Mouse (Mus musculus) erythroblast, embryonic 14.5 days (primary cell): ENCODE data around the gene Tmem255b. TPM values are rescaled to one million over a fixed set of nuclear protein-coding genes. Genes with fewer than 3 reads are reported as not detected.

Experiments
- H3K27me3 ChIP-seq: 2 replicates; pipeline ENCODE4 v1.6.1; 2012; ENCODE audit warnings: inconsistent platforms; ENCODE audit not compliant: control insufficient read depth
- H3K36me3 ChIP-seq: 2 replicates; pipeline ENCODE4 v1.6.1; 2012; ENCODE audit warnings: mild to moderate bottlenecking, inconsistent platforms; ENCODE audit not compliant: control insufficient read depth
- H3K4me1 ChIP-seq: 2 replicates; pipeline ENCODE4 v1.6.1; 2012; ENCODE audit warnings: inconsistent platforms; ENCODE audit not compliant: control insufficient read depth
- H3K4me3 ChIP-seq: replicated peaks from 2 replicates; pipeline ENCODE3; 2012; ENCODE audit warnings: moderate library complexity, mild to moderate bottlenecking, inconsistent platforms
- H3K9me3 ChIP-seq: 2 replicates; pipeline ENCODE4 v1.6.1; 2012; ENCODE audit warnings: low read length, inconsistent platforms, mixed read lengths; ENCODE audit not compliant: control insufficient read depth
- GATA1 ChIP-seq: IDR thresholded peaks from 2 replicates; pipeline ENCODE4 v1.6.1; 2012; ENCODE audit warnings: low read length, inconsistent platforms, mixed read lengths
- TAL1 ChIP-seq: IDR thresholded peaks from 3 replicates; pipeline ENCODE4 v1.6.1; 2012; ENCODE audit warnings: low read length, inconsistent platforms, mixed read lengths
- polyA plus RNA-seq: library from polyadenylated mRNA; stranded (reverse); fragments of >175 nt; gene quantifications from 2 replicates; pipeline ENCODE4 v1.2.3, GENCODE M21; 2012

Tmem255b gene
- not detected in 2 replicates for polyA plus RNA-seq

GRCm38 (mm10) chr8:13434889-13435288, at the start of gene Tmem255b:
Gene Tmem255b (plus strand): TSS chr8:13435189.
- Histone ChIP-seq H3K4me3 (no peak within 1 kb of the TSS), H3K4me1 (no peaks in the 10 kb centered on the region), H3K9me3 (no peaks in the 10 kb centered on the region), H3K36me3 (no peaks in the 10 kb centered on the region), H3K27me3 (peaks cover 36% of the 10 kb centered on the region)
- TF ChIP-seq GATA1, result no peak
- no peak for TF ChIP-seq TAL1

GRCm38 (mm10) chr8:13386366-13386765, 48.6 kb upstream of the Tmem255b start:
- H3K4me3 ChIP-seq, result no peak overlapping the region
- H3K36me3 ChIP-seq, result no peaks in the 10 kb centered on the region
- TF ChIP-seq TAL1, result no peak
- H3K9me3 ChIP-seq, result no peaks in the 10 kb centered on the region
- H3K27me3 ChIP-seq, result no peaks in the 10 kb centered on the region
- H3K4me1 ChIP-seq, result peaks cover 7% of the 10 kb centered on the region

GRCm38 (mm10) chr8:13387728-13388127, 47.3 kb upstream of the Tmem255b start:
- no peak for TF ChIP-seq GATA1
- no peak for TF ChIP-seq TAL1
- Histone ChIP-seq H3K9me3 (no peaks in the 10 kb centered on the region), H3K4me3 (no peak overlapping the region), H3K36me3 (no peaks in the 10 kb centered on the region), H3K4me1 (peaks cover 7% of the 10 kb centered on the region), H3K27me3 (no peaks in the 10 kb centered on the region)

GRCm38 (mm10) chr8:13388744-13389143, 46.2 kb upstream of the Tmem255b start:
- Histone ChIP-seq H3K27me3 (no peaks in the 10 kb centered on the region), H3K4me3 (no peak overlapping the region), H3K36me3 (no peaks in the 10 kb centered on the region), H3K9me3 (no peaks in the 10 kb centered on the region), H3K4me1 (peaks cover 7% of the 10 kb centered on the region)
- TF ChIP-seq GATA1, result no peak
- no peak for TF ChIP-seq TAL1

GRCm38 (mm10) chr8:13393869-13394268, 41.1 kb upstream of the Tmem255b start:
- H3K36me3 ChIP-seq, result no peaks in the 10 kb centered on the region
- H3K27me3 ChIP-seq, result no peaks in the 10 kb centered on the region
- TF ChIP-seq TAL1 (no peak), GATA1 (no peak)
- H3K4me1 ChIP-seq, result peaks cover 1% of the 10 kb centered on the region; the same call in 1 of the 2 replicates
- H3K4me3 ChIP-seq, result no peak overlapping the region
- no peaks in the 10 kb centered on the region for H3K9me3 ChIP-seq

GRCm38 (mm10) chr8:13396725-13397124, 38.3 kb upstream of the Tmem255b start, which contains the start of gene Atp4b:
Gene Atp4b (minus strand): TSS chr8:13396825.
- no peaks in the 10 kb centered on the region for H3K9me3 ChIP-seq
- H3K27me3 ChIP-seq, result no peaks in the 10 kb centered on the region
- H3K4me3 ChIP-seq, result no peak within 1 kb of the TSS
- no peaks in the 10 kb centered on the region for H3K36me3 ChIP-seq
- no peaks in the 10 kb centered on the region for H3K4me1 ChIP-seq
- TF ChIP-seq TAL1 (no peak), GATA1 (no peak)

- Histone ChIP-seq H3K4me1 (no peaks in the 10 kb centered on the region), H3K36me3 (no peaks in the 10 kb centered on the region), H3K9me3 (no peaks in the 10 kb centered on the region), H3K4me3 (no peak overlapping the region), H3K27me3 (no peaks in the 10 kb centered on the region)
- TF ChIP-seq TAL1 (no peak), GATA1 (no peak)
Observed at GRCm38 (mm10) chr8:13403517-13403916, 31.5 kb upstream of the Tmem255b start.

GRCm38 (mm10) chr8:13404666-13405131, 30.3 kb upstream of the Tmem255b start, which contains the start of gene Grk1:
Gene Grk1 (plus strand): TSS chr8:13405081.
- Histone ChIP-seq H3K27me3 (no peaks in the 10 kb centered on the region), H3K4me3 (no peak within 1 kb of the TSS), H3K36me3 (no peaks in the 10 kb centered on the region), H3K9me3 (no peaks in the 10 kb centered on the region), H3K4me1 (no peaks in the 10 kb centered on the region)
- TF ChIP-seq GATA1, result no peak
- no peak for TF ChIP-seq TAL1

GRCm38 (mm10) chr8:13406011-13406410, 29.0 kb upstream of the Tmem255b start:
- H3K27me3 ChIP-seq, result no peaks in the 10 kb centered on the region
- H3K4me3 ChIP-seq, result no peak overlapping the region
- no peaks in the 10 kb centered on the region for H3K36me3 ChIP-seq
- TF ChIP-seq GATA1, result no peak
- no peak for TF ChIP-seq TAL1
- H3K4me1 ChIP-seq, result no peaks in the 10 kb centered on the region
- no peaks in the 10 kb centered on the region for H3K9me3 ChIP-seq

GRCm38 (mm10) chr8:13411597-13411996, 23.4 kb upstream of the Tmem255b start:
- TF ChIP-seq GATA1 (no peak), TAL1 (no peak)
- Histone ChIP-seq H3K36me3 (no peaks in the 10 kb centered on the region), H3K9me3 (no peaks in the 10 kb centered on the region), H3K4me1 (no peaks in the 10 kb centered on the region), H3K27me3 (no peaks in the 10 kb centered on the region), H3K4me3 (no peak overlapping the region)
